Mouse (Mus musculus) midbrain, embryonic 10.5 days (tissue): ENCODE measurements around the gene Tra2a. TPM values are rescaled to one million over a fixed set of nuclear protein-coding genes. Genes with fewer than 3 reads are reported as not detected.
"Not testable (repeated sequence)": the region's sequence is repeated elsewhere in the genome, so short reads cannot be mapped to it uniquely, and the experiment has no call there.

Experiments
- DNase-seq: peaks from one replicate; pipeline ENCODE4 v3.0.0-alpha.2; 2017; ENCODE audit warnings: low spot score
- H3K27ac ChIP-seq: fragments of 300-500 bp; sonication (generic); replicated peaks from 2 replicates; pipeline ENCODE4 v1.5.1; 2016; ENCODE audit warnings: mild to moderate bottlenecking
- H3K27me3 ChIP-seq: fragments of 300-500 bp; sonication (generic); 2 replicates; pipeline ENCODE4 v1.6.1; 2016; ENCODE audit warnings: low read depth, mild to moderate bottlenecking; ENCODE audit not compliant: poor library complexity, severe bottlenecking
- H3K36me3 ChIP-seq: fragments of 300-500 bp; sonication (generic); 2 replicates; pipeline ENCODE4 v1.6.1; 2016; ENCODE audit warnings: mild to moderate bottlenecking, moderate library complexity
- H3K4me1 ChIP-seq: fragments of 300-500 bp; sonication (generic); 2 replicates; pipeline ENCODE4 v1.6.1; 2016
- H3K4me3 ChIP-seq: fragments of 300-500 bp; sonication (generic); 2 replicates; pipeline ENCODE4 v1.5.1; 2016; ENCODE audit warnings: mild to moderate bottlenecking, moderate library complexity
- H3K9me3 ChIP-seq: fragments of 300-500 bp; sonication (generic); replicated peaks from 2 replicates; pipeline ENCODE4 v1.6.1; 2016; ENCODE audit warnings: mild to moderate bottlenecking
- WGBS: fragments of 180-500 bp; shearing (Covaris S2); methylation state at CpG from one replicate; pipeline ENCODE4 v1.1.7; 2016; 5-methylcytosine and 5-hydroxymethylcytosine counted together
- polyA plus RNA-seq: library from polyadenylated mRNA; unstranded; fragments of >200 nt; fragmentation: Nextera tagmentation; extraction: Ambion mirVana; gene quantifications from 2 replicates; pipeline ENCODE4 v1.2.1, GENCODE M21; 2016

The Tra2a gene
- polyA plus RNA-seq, 1 experiment from 2014 or later, result 126 TPM

- not testable (repeated sequence) for DNase-seq, H3K9me3 ChIP-seq, H3K36me3 ChIP-seq, H3K27me3 ChIP-seq
- WGBS, result 90% methylated on average over 7 of the region's 7 CpGs
- Histone ChIP-seq H3K4me3 (peak overlapping the region; percentile 89; the same call in 1 of the 2 replicates), H3K4me1 (peaks cover 29% of the 10 kb centered on the region), H3K27ac (peak overlapping the region; percentile 99)
Observed at GRCm38 (mm10) chr6:49264446-49264845, 613 bp upstream of the Tra2a start.

DNA sequence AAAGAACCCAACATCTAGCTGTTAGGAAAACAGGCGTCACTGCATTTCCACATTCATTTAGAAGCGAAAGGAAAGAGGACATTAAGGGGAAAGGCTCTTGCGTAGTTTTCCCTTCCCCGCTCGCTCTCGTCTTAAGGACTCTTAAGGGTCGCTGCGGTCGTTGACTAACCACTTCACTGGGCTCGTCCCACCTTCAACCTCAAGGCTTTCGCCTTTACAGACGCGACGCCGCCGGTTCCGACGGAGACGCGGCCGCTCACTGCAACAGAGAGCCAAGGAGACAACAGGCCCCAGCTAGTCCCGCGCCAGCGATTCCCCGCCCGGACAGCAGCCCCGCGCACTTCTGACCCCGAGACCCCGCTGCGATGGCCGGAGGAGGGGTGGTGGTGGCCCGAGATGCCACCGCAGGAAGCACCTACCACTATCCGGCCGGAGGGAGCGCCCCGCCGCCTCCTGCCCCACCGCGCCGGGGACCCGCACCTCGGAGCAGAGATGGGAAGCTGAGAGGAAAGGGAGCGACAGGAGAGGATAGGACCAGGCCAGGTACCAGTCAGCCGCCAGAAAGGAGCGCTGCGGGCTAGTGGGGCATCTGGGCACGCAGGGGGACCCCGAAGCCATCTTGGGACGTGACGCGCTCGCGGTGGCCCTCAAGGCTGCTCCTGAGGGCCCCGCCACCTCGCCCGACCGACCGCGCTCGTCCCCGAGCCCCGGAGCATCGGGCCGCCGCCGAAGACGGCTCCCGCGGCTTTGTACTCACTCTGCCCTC lies 569 bp downstream of the Tra2a start:
- H3K27me3 ChIP-seq, result no peaks in the 10 kb centered on the region
- peaks cover 31% of the 10 kb centered on the region for H3K4me1 ChIP-seq
- no peak for DNase-seq
- H3K27ac ChIP-seq, result peak overlapping the region; percentile 99
- under 1% methylated on average over 71 of the region's 71 CpGs for WGBS
- peak overlapping the region; percentile 89 for H3K4me3 ChIP-seq
- H3K36me3 ChIP-seq, result peaks cover 14% of the 10 kb centered on the region; the same call in 1 of the 2 replicates
- no peaks in the 10 kb centered on the region for H3K9me3 ChIP-seq

DNA sequence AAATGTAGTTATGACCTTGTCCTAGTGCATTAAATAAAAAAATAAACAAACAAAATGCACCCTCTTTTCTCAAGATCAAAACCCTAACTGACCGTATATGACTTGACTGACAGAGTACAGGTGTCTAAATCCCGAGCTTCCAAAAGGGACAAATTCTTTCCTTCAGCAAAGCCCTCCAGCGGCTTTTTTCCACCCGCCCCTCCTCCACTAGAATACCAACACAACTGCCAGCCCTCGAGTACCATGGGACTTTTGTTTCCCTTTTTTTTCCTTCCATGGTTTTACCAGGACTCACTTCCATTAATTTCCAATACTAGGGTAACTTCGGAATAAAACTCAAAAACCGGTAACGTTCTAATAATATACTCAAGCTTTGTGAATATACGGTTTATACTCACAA lies 1.4 kb downstream of the Tra2a start:
- Histone ChIP-seq H3K4me1 (peaks cover 31% of the 10 kb centered on the region), H3K4me3 (peak overlapping the region; percentile 89), H3K9me3 (no peaks in the 10 kb centered on the region), H3K27me3 (no peaks in the 10 kb centered on the region), H3K27ac (peak overlapping the region; percentile 99), H3K36me3 (peaks cover 18% of the 10 kb centered on the region; the same call in 1 of the 2 replicates)
- DNase-seq, result no peak
- WGBS, result 3% methylated on average over 9 of the region's 9 CpGs

DNA sequence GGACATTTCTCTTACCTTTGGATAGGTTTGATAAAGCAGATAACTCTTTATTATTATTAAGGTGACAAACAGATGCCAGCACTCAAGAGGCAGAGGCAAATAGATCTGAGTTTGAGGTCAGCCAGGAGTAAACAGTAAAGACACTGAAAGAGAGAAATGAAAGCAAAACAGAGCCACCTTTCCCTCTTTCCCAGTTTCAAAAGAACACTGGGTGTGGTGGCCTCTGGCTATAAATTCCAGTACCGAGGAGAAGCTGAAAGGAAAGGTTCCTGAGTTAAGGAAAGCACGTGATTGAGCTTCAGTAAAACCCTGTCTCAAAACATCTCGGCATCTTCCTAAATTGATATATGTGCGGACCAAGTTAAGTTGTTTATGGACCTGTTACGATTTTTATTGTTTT lies 4.1 kb downstream of the Tra2a start:
- no peak for DNase-seq
- no peaks in the 10 kb centered on the region for H3K9me3 ChIP-seq
- no peak overlapping the region for H3K27ac ChIP-seq
- no peaks in the 10 kb centered on the region for H3K27me3 ChIP-seq
- 79% methylated on average over 5 of the region's 5 CpGs for WGBS
- peaks cover 31% of the 10 kb centered on the region for H3K4me1 ChIP-seq
- peaks cover 20% of the 10 kb centered on the region; the same call in 1 of the 2 replicates for H3K36me3 ChIP-seq
- H3K4me3 ChIP-seq, result no peak overlapping the region

GRCm38 (mm10) chr6:49257880-49258279 lies 6.0 kb downstream of the Tra2a start:
- H3K4me1 ChIP-seq, result peaks cover 28% of the 10 kb centered on the region
- peaks cover 21% of the 10 kb centered on the region; the same call in 1 of the 2 replicates for H3K36me3 ChIP-seq
- H3K27me3 ChIP-seq, result no peaks in the 10 kb centered on the region
- 96% methylated on average over 2 of the region's 2 CpGs for WGBS
- H3K27ac ChIP-seq, result no peak overlapping the region
- H3K9me3 ChIP-seq, result no peaks in the 10 kb centered on the region
- no peak overlapping the region for H3K4me3 ChIP-seq
- no peak for DNase-seq

GRCm38 (mm10) chr6:49252207-49252606 lies 11.6 kb downstream of the Tra2a start:
- no peaks in the 10 kb centered on the region for H3K9me3 ChIP-seq
- H3K4me3 ChIP-seq, result no peak overlapping the region
- H3K4me1 ChIP-seq, result no peaks in the 10 kb centered on the region
- H3K27ac ChIP-seq, result no peak overlapping the region
- H3K27me3 ChIP-seq, result no peaks in the 10 kb centered on the region
- peaks cover 61% of the 10 kb centered on the region for H3K36me3 ChIP-seq
- WGBS, result 96% methylated on average over 8 of the region's 8 CpGs
- no peak for DNase-seq

DNA sequence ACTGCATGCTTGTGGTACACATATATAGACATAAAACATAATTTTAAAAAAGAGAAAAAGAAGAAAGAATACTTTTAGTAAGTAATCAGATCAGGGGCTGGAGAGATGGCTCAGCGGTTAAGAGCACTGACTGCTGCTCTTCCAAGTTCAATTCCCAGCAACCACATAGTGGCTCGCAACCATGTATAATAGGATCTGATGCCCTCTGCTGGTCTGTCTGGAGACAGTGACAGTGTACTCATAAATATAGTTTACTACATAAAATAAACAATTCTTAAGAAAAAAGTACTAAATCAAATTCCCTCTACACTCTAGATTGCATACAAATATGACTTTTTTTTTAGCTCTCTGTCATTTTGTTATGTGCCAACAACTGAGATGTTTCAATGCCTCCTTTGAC lies 12.6 kb downstream of the Tra2a start:
- H3K36me3 ChIP-seq, result peaks cover 68% of the 10 kb centered on the region
- WGBS, result 95% methylated on average over 2 of the region's 2 CpGs

GRCm38 (mm10) chr6:49247246-49247645 lies 16.6 kb downstream of the Tra2a start:
- no peaks in the 10 kb centered on the region for H3K9me3 ChIP-seq
- no peak overlapping the region for H3K4me3 ChIP-seq
- 70% methylated on average over 2 of the region's 2 CpGs for WGBS
- H3K27me3 ChIP-seq, result no peaks in the 10 kb centered on the region
- peaks cover 100% of the 10 kb centered on the region for H3K36me3 ChIP-seq
- no peaks in the 10 kb centered on the region for H3K4me1 ChIP-seq
- no peak for DNase-seq
- H3K27ac ChIP-seq, result no peak overlapping the region

More for the DNA sequence above, 12.6 kb downstream of the Tra2a start:
- no peak overlapping the region for H3K4me3 ChIP-seq
- no peak overlapping the region for H3K27ac ChIP-seq
- no peaks in the 10 kb centered on the region for H3K27me3 ChIP-seq
- no peak for DNase-seq
- no peaks in the 10 kb centered on the region for H3K4me1 ChIP-seq
- H3K9me3 ChIP-seq, result no peaks in the 10 kb centered on the region

- Histone ChIP-seq H3K27me3 (no peaks in the 10 kb centered on the region), H3K36me3 (peaks cover 72% of the 10 kb centered on the region), H3K27ac (no peak overlapping the region), H3K4me3 (no peak overlapping the region), H3K9me3 (no peaks in the 10 kb centered on the region), H3K4me1 (peaks cover 6% of the 10 kb centered on the region)
- 87% methylated on average over 1 of the region's 1 CpGs for WGBS
- DNase-seq, result no peak
Observed at GRCm38 (mm10) chr6:49242331-49242730, 21.5 kb downstream of the Tra2a start.

GRCm38 (mm10) chr6:49241562-49241961 lies 22.3 kb downstream of the Tra2a start:
- Histone ChIP-seq H3K36me3 (peaks cover 65% of the 10 kb centered on the region), H3K4me3 (no peak overlapping the region), H3K9me3 (no peaks in the 10 kb centered on the region), H3K27me3 (no peaks in the 10 kb centered on the region), H3K4me1 (peaks cover 6% of the 10 kb centered on the region), H3K27ac (no peak overlapping the region)
- 95% methylated on average over 1 of the region's 1 CpGs for WGBS
- DNase-seq, result no peak

DNA sequence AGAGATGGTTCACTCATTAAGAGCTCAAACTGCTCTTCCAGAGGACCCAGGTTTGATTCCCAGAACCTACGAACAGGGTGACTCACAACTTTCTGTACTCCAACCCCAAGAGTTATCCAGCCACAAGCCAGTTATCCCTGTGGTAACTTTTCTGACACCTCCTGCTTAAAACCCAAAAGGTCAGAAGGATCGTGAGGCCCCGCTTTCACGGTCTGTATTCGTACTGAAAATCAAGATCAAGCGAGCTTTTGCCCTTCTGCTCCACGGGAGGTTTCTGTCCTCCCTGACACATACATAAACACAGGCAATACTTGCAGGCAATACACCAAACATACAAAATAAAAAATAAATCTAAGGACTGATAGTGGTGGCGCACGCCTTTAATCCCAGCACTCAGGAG lies 27.5 kb downstream of the Tra2a start:
- Histone ChIP-seq H3K27ac (no peak overlapping the region), H3K9me3 (peaks cover 3% of the 10 kb centered on the region), H3K27me3 (no peaks in the 10 kb centered on the region), H3K4me1 (peaks cover 6% of the 10 kb centered on the region), H3K36me3 (peaks cover 12% of the 10 kb centered on the region; the same call in 1 of the 2 replicates), H3K4me3 (no peak overlapping the region)
- 61% methylated on average over 9 of the region's 9 CpGs for WGBS
- peak; percentile 63 for DNase-seq

GRCm38 (mm10) chr6:49233356-49233755 lies 30.5 kb downstream of the Tra2a start:
- Histone ChIP-seq H3K27me3 (no peaks in the 10 kb centered on the region), H3K9me3 (peaks cover 3% of the 10 kb centered on the region), H3K4me1 (peaks cover 6% of the 10 kb centered on the region), H3K27ac (no peak overlapping the region), H3K36me3 (no peaks in the 10 kb centered on the region), H3K4me3 (no peak overlapping the region)
- no peak for DNase-seq
- 58% methylated on average over 4 of the region's 4 CpGs for WGBS

GRCm38 (mm10) chr6:49228126-49228679 lies 35.6 kb downstream of the Tra2a start:
- Histone ChIP-seq H3K36me3 (no peaks in the 10 kb centered on the region), H3K4me1 (peaks cover 5% of the 10 kb centered on the region), H3K27ac (no peak overlapping the region), H3K27me3 (no peaks in the 10 kb centered on the region), H3K4me3 (no peak overlapping the region), H3K9me3 (no peaks in the 10 kb centered on the region)
- DNase-seq, result no peak
- 18% methylated on average over 7 of the region's 7 CpGs for WGBS
